Mouse (Mus musculus) left cerebral cortex, adult 8-10 months (tissue): ENCODE measurements at regions not wholly inside any gene's neighbourhood (a gene's known extent, or its start where the extent isn't known, plus 50 kb on each side); places are given as distances from the start of the nearest gene placed in this dataset.

Source experiments
- DNase-seq, 2 experiments: peaks; one replicate each; pipeline ENCODE4 v3.0.0; 2022; ENCODE audit warnings: low spot score in 2 of 2

GRCm38 (mm10) chr12:106128944-106129724 lies 119.1 kb downstream of the Vrk1 start:
- no peak for DNase-seq

DNA sequence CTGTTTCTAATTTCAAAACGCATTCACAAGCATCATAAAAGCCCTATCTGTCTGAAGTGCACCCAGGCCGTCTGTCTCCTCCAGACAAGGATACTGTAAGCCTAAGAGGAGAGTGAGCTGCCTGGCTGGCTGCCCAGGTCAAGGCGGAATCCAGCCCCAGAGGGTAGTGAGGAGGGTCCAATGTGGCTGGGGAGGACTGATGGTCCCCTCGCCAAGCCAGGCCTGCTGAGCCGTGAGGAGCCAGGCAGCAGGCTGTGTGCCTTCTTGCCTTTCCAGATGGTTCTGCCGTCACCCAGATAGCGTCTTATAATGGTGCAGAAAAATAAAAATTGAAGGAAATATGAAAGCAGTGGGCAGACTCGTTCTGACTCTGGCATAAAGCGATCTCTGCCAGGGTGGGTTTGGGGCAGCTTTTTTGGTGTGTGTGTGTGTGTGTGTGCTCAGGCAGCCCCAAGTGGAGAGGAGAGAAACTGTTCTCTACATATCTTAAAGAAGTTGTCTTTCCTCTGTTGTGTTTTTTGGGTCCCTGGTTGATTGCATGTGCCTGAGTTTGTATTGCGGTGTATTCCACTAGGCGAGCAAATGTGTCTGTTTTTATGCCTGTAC lies 120.1 kb downstream of the Vrk1 start:
- no peak for DNase-seq

- no peak for DNase-seq
These were observed 122.7 kb downstream of the Vrk1 start for GRCm38 (mm10) chr12:106132715-106133114.

- DNase-seq = no peak
These were observed 128.4 kb downstream of the Vrk1 start for GRCm38 (mm10) chr12:106138466-106138865.

DNA sequence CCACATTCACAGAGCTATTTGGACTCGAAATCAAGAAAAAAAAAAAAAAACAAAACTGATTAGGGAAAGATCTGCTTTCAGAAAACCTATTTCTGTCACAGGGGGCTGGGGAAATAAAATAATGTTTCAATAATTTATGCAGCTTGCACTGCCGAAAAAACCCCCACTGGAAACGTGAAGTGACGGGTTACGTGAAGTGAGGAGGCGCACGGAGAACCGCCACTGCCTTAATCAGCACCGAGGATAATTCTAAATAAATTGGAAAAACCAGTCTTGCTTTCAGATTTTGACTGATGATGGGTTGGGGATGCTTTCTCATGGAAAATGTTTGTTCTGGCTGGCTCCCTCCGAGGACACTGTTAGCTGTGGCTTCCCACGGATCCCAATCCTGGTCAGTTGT lies 129.5 kb downstream of the Vrk1 start:
- DNase-seq = no peak

DNA sequence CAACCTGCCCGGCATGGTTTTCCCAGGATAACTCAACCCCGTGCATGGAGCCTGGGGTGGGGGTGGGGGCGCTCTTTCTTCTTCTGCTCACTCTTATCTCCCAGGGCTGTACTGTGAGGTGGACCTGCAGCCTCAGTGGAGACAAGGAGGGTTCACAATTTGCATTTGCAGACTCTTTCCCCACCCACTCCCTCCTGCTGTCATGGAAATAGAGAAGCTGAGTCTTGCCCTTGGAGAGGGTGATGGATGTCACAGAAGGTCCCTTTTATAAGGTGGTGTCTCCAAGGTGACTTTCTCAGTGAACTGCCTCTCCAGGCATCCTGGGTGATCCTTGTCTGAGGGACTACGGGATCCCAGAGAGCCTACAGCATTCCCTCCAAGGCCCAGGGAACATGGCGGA lies 129.9 kb downstream of the Vrk1 start:
- DNase-seq = no peak

GRCm38 (mm10) chr12:106140671-106141070 lies 130.6 kb downstream of the Vrk1 start:
- no peak for DNase-seq

DNA sequence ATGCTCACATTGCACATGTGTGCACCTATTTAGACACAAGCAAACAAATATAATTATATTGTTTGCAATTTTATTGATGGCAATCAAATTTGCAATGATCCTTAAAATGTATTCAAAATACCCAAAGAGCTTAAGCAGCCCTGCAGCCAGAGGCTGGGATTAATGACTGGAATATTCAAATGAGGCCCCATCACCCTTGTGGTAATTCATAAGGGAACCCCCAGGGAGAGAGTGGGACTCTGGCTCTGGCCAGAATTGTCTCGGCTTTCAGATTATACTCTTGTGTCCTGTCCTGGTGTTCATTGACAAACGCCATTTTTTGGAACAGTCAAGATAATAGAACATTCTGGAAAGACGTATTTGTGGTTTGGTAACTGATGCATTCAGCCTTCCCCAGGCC lies 133.5 kb downstream of the Vrk1 start:
- no peak for DNase-seq

DNA sequence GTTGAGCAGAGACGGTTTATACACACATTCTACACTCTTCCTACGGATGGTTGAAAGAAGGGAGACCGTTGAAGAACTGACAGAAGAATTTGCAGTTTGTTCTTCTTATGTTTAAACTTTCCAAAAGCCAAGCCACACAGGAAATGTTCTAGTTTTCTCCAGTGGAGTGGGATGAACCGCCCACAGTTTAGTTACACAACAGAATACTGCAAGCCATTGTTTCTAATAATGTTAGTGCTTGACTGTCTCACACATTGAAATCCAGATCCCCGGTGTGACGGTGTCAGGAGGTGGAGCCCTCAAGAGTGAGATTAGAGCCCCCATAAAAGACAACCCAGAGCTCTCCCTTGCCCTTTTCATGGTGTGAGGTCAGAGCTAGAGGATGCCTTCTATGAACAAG lies 146.8 kb downstream of the Vrk1 start:
- DNase-seq = peak in 1 of 2 experiments; percentile 33

DNA sequence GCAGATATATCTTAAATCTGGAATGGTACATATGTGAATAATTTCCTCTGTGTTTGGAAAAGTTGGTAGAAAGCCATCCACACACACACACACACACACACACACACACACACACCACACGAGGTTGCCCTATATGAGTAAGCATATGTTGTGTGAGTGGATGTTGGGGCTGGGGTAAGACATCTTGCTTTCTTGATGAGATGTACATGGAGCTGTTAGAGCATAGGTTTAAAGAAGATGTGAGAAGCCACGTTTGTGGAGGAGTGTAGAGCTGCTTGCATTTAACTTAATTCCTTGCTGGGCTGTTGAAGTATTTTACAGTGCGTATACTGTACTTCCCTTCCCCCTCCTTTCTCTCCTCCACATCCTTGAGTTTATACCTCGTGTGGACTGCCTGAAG lies 147.8 kb downstream of the Vrk1 start:
- no peak for DNase-seq

- no peak for DNase-seq
These were observed 148.6 kb downstream of the Vrk1 start for GRCm38 (mm10) chr12:106158620-106159019.

DNA sequence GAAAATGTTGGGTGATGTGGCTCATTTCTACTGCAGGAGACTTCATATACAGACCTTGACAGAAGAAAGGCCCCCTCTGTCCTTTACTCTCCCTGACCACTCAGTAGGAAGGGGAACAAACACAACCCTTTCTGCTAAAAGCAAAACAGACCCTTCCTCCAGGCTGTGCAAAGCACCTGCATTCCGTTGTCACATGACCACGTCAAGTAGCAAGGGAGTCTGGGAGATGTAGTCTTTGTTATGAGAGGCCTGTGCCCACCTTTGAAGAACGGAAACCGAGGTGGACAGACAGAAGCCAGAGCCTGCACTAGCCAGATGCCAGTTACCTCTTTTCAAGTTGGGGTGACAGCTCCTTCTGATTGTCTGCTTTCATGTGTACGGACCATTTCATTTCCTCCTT lies 161.3 kb downstream of the Vrk1 start:
- DNase-seq = no peak

DNA sequence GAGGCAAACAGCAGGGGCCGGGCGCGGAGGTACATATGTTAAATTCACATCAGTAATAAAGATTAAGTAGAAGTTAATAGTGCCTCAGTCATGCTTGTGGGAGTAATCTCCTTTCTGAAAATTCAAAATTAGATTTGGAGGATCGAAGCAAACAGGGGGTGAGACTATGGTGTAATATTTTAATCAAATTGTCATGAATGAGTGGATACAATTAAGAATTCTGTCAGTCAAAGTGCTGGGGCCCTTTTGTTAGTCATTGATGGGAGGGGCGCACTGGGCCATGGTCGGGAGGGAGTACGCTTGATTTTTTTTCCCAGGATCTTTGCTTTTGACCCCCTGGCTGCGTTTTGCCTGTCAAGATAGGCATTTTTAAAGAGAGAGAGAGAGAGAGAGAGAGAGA lies 163.2 kb downstream of the Vrk1 start:
- no peak for DNase-seq

- DNase-seq = no peak
These were observed 164.3 kb downstream of the Vrk1 start for GRCm38 (mm10) chr12:106174070-106174980.

DNA sequence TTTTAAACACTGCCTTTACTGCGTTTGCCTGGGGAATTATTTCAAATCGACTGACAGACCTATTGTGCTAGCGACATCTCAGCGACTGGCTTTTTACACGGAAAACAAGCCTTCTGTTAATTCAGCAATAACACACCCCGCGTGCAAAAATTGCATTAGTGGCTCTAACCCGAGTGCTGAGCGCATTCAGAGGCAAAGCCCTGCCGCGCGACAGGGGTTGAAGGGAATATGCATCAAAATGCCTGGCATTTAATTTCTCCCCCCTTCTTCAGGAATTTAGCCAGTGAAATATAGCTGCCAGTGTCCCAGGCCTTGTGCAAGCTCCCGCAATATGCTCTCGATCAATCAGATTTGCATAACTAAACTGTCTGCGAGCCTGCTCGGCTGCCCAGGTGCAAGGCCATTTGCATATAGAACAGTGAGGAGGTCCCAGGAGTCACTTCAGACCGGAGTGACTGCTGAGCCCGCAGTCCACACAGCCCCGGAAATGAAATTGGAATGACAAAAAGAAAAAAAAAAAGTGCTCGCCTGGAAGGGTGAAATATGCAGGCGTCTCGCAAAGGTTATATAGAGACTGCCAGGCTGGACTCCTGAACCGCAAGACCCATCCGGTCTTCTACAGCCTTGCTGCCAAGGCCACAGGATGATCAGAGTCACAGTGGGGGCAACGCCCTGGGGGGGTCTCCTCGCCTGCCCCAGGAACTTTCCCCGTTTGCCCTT lies 165.1 kb downstream of the Vrk1 start:
- DNase-seq = no peak

GRCm38 (mm10) chr12:106177302-106177701 lies 167.3 kb downstream of the Vrk1 start:
- no peak for DNase-seq

DNA sequence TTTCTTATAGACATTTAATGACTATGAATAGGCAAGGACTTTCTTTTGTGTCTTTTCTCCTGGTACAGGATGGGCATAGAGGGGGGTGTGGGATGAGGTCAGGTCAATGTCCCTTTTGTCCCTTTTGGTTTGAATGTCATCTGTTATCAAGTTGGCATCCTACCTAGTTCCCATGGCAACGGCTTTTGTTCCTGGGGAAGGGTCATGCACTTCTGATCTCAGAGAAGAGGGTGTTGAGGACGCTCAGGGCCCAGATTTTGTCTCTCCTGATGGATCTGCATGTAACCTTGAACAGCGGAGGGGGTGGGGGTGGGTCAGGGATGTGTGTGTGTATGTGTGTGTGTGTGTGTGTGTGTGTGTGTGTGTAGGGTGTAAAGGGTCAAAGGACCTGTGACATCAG lies 167.8 kb downstream of the Vrk1 start:
- DNase-seq = no peak

GRCm38 (mm10) chr12:106178688-106179205 lies 168.7 kb downstream of the Vrk1 start:
- no peak for DNase-seq

- DNase-seq = no peak
These were observed 172.9 kb downstream of the Vrk1 start for GRCm38 (mm10) chr12:106182923-106183322.

DNA sequence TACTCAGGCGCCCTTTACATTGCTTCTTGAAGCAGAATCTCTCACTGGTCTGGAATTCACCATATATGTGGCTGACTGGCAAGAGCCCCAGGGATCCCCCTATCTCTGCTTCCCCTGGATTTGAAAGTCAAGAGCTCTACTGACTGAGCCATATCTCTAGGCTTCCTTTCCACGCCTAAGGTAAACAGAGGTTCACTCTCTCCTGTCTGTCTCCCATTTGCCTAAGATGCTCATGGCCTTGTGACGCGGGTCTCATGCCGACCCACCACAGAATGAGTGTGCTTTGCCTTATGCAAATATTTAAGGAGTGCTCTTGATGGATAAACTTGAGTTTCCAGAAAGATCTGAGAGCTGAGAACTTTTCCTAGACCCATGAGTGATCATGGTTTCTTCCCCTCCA lies 173.9 kb downstream of the Vrk1 start:
- DNase-seq = no peak

DNA sequence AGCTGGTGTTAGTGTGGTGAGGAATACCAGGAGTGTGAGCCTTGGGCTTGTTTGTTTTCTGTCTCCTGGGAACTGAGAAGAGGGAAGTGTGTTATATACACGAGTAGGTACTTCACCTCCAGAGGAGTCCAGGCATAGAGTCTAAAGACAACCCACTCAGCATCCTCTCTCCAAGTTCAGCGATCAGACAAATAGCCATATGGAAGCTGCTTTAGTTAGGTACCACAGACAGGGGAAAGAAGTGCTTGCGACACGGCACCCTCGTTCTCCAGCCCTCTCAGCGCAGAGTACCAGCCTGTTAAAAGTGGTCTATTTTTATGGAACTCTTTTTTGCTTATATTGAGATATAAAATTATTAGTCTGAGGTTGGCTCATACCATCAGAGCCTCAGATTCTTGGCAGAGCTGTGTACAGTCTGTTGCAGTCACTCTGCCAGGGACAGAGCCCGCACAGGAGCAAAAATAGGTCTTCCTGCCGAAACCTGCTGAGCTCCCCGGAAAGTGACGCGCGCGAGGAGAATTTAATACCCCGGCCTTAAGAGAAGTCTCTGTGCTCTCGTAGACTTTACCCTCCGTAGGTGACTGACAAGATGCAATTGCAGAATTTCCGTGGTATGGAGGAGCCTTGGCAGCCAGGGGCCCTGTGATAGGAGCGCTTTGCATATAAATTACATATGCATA lies 175.5 kb downstream of the Vrk1 start:
- peak in 1 of 2 experiments; percentile 41 for DNase-seq
